Mouse (Mus musculus): ENCODE measurements around the gene Iqck. TPM values are rescaled to one million over a fixed set of nuclear protein-coding genes. Genes with fewer than 3 reads are reported as not detected.

Iqck gene
- polyA plus RNA-seq, 1 experiment from 2014 or later, result 2.0 TPM

DNA sequence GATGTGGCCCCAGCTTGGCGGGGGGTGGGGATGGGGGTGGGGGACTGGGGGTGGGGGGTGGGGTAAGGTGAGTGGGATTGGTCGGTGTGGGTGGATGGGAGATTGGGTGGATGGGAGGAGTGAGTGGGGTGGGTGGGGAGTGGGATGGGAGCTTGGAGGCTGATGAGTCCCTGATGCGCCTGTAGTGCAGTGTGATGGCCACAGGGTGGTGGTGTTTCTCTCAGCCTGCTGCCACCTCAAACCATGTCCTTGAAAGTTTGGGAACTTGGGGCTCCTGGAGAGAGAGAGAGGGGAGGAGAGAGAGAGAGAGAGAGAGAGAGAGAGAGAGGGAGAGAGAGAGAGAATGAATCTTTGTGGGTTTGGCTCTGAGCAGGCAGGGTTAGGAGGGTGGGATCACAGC lies 160.2 kb downstream of the Iqck start:
- no peaks in the 10 kb centered on the region for H3K9me3 ChIP-seq (ENCODE audit: control insufficient read depth, low read depth, low read length)
- H3K27me3 ChIP-seq (ENCODE audit: control insufficient read depth, insufficient read depth, low read length), result no peaks in the 10 kb centered on the region
- no peak for ATAC-seq (ENCODE audit: insufficient number of reproducible peaks, insufficient read depth, low FRiP score, low read depth)
- H3K9ac ChIP-seq (replicated peaks; ENCODE audit: low read depth, low read length), result no peak overlapping the region
- 3% methylated on average over 3 of the region's 3 CpGs for WGBS
- no peaks in the 10 kb centered on the region for H3K4me1 ChIP-seq (ENCODE audit: control insufficient read depth, insufficient read depth, low read length)
- H3K36me3 ChIP-seq (ENCODE audit: control insufficient read depth, insufficient read depth, low read length), result no peaks in the 10 kb centered on the region
- no peak overlapping the region for H3K27ac ChIP-seq (ENCODE audit: low read length)
- no peak overlapping the region for H3K4me2 ChIP-seq (replicated peaks; ENCODE audit: low read depth, low read length)
- no peak overlapping the region for H3K4me3 ChIP-seq (ENCODE audit: low read depth, low read length)

DNA sequence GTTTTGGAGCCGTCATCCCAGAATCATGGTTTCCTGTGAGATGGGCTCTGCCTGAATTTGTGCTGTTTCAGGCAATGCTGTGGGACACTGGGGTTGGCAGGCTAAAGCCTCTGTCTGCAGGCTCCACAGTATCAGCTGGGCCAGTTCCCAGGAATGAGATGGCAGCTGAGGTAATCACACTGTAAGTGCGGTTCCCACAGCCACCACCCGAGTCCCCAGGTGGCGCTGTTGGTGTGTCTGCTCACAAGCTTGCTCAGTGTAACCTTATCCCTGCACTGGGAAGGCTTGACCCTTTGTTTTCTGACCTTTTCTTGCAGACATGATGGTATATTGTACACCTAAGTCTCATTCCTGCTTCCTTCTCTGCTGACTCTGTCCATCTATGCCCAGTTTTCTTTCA lies 164.0 kb downstream of the Iqck start:
- ATAC-seq (ENCODE audit: insufficient number of reproducible peaks, insufficient read depth, low FRiP score, low read depth), result no peak; the same call in 1 of the 2 replicates
- WGBS, result 15% methylated on average over 4 of the region's 4 CpGs

More for the DNA sequence above, 164.0 kb downstream of the Iqck start:
- Histone ChIP-seq H3K9me3 (ENCODE audit: control insufficient read depth, low read depth, low read length) (no peaks in the 10 kb centered on the region), H3K4me1 (ENCODE audit: control insufficient read depth, insufficient read depth, low read length) (no peaks in the 10 kb centered on the region), H3K9ac (replicated peaks; ENCODE audit: low read depth, low read length) (no peak overlapping the region), H3K27me3 (ENCODE audit: control insufficient read depth, insufficient read depth, low read length) (no peaks in the 10 kb centered on the region), H3K36me3 (ENCODE audit: control insufficient read depth, insufficient read depth, low read length) (no peaks in the 10 kb centered on the region), H3K4me2 (replicated peaks; ENCODE audit: low read depth, low read length) (no peak overlapping the region), H3K4me3 (ENCODE audit: low read depth, low read length) (no peak overlapping the region), H3K27ac (ENCODE audit: low read length) (no peak overlapping the region)

Other genes with a start within 250 kb of the Iqck start
- 104 and 117 TPM in 2 replicates for gene Gde1, start 150.0 kb upstream of the Iqck start, polyA plus RNA-seq (2014; fragmentation: Nextera tagmentation; extraction: Ambion mirVana)
- 11.0 and 12.2 TPM in 2 replicates for gene Ccp110, start 143.2 kb upstream of the Iqck start, polyA plus RNA-seq (2014; fragmentation: Nextera tagmentation; extraction: Ambion mirVana)
- 68.1 and 68.3 TPM in 2 replicates for gene Vps35l, start 115.5 kb upstream of the Iqck start, polyA plus RNA-seq (2014; fragmentation: Nextera tagmentation; extraction: Ambion mirVana)
- 108 and 112 TPM in 2 replicates for gene Knop1, start 502 bp downstream of the Iqck start, polyA plus RNA-seq (2014; fragmentation: Nextera tagmentation; extraction: Ambion mirVana)
- 7.0 TPM in 2 replicates for gene Gprc5b, start 139.5 kb downstream of the Iqck start, polyA plus RNA-seq (2014; fragmentation: Nextera tagmentation; extraction: Ambion mirVana)

Data from stomach, embryonic 14.5 days (tissue).